Mouse (Mus musculus) liver, postnatal 0 days (tissue): Measurements from ENCODE around the gene Fryl.

ENCODE experiments used
- CTCF ChIP-seq: sonication (generic); IDR thresholded peaks from 2 replicates; pipeline ENCODE4 v1.5.1; 2016; ENCODE audit warnings: antibody characterized with exemption, low read depth
- EP300 ChIP-seq: IDR thresholded peaks from 2 replicates; pipeline ENCODE4 v1.6.1; 2016; ENCODE audit warnings: antibody characterized with exemption, low read depth, mild to moderate bottlenecking

DNA sequence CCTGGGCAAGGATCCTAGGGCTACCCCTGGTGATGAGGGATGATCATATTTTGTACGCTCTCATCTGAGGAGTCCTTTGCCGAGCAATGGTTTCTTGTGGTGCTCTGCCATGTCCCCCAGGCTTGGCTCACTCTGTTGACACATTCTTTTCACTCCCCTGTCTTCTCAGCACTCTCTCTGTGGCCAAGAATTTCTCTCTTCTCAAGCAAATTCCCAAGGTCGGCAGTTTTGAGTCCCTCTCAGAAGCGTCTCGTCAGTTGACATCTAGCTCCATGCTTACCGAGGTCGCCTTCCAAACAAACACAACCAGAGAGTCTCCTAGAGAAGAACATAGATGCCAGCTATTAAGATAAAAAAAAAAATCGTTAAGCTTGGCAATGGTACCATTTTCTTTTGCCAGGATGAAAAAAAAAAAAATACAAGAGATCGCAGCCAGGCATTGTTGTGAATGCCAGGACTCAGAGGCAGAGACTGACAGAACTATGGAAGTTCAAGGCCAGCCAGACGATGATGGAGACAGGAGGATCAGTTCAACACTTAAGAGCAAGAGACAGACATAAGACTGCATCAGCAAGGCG is 12.3 kb upstream of the Fryl start:
- TF ChIP-seq CTCF = no peak
- no peak for TF ChIP-seq EP300
